Mouse (Mus musculus) thymus, postnatal 25 days (tissue): ENCODE measurements around the gene Dynlrb1.

ENCODE experiments used
- DNase-seq: peaks from one replicate; pipeline ENCODE4 v3.0.0; 2022

The Dynlrb1 gene

DNA sequence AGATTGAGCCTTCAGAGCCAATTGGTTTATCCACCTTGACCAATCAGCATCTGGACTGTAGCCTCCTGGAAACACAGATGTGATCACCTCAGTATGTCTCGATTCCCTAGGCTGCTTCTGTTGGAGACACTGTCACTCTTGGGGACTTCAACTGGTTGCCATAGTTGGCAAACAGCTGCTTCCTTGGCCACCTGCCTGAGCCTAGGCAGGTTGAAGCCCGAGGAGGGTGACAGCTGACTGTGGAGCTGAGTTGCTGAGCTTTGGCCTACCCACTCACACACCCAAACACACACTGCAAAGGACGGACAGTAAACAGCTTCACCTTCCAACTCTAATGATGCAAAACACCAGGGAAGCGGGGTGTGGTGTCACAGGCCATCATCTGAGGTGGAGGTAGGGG is 47.5 kb downstream of the Dynlrb1 start:
- DNase-seq: no peak

DNA sequence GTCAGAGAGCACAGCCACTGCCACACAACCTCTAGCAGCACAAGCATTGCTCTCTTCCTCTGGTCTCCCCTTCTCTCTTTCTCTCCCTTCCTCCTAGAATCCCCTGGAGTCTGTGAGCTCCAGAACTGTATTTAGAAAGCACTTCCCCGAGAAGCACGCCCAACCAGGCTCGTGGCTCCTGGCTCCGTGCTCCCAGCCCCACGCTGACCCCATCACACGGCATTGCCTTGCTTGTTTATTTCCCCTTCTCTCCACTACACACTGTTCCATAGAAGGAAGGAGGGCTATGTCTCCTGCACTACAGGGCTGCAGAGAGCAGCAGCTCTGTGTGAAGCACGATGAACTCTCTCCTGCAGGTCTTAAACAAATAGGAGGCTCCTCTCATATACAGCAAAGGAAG is 48.3 kb downstream of the Dynlrb1 start:
- DNase-seq: no peak

DNA sequence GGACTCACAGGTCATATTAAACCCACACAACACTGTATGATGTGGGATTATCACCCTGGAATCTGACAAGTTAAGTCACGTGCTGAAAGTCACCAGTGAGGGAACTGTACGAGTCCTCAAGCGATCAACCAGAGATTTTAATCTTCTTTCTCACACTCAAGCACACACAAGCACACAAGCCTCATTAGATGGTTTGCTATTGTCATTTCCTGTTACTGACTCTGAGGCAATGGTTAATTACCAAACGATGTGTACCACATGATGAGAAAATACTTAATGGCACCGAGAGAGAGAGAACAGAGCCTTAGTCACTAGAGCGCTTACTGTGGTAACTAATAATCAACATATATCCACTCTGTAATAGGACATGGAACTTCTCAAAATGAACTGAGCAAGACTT is 49.4 kb downstream of the Dynlrb1 start:
- no peak for DNase-seq

DNA sequence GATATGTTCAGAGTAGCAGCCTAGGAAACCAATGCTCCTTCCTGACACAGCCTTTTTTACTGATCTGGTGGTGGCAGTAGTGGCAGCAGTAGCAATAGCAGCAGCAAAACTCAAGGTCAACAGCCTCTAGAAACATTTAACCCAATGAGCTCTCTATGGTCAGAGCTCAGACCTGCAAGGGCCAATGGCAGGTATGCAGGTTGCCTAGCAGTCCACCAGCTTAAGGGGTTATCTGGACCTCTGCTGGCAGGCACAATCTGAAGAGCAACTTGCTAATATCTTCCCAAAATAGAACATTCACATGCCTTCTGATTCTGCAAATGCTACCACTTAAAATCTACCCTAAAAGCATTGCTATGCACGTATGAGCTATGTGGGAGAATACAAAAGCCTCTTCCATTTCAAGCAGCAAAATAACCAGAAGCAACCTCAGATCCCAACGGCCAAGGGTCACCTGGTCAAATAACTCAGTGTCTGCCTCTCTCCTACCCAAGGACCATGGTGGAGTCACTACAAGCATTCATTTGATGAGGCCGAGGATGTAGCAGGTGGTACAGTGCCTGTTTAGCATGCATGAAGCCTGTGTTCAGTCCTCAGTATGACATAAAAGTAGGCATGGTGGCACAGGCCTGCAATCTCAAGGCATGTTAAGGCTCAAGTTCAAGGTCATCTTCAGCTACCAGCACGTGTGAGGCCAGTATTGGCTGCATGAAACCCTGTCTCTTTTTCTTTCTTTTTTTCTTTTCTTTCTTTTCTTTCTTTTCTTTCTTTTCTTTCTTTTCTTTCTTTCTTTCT is 51.3 kb downstream of the Dynlrb1 start:
- no peak for DNase-seq

DNA sequence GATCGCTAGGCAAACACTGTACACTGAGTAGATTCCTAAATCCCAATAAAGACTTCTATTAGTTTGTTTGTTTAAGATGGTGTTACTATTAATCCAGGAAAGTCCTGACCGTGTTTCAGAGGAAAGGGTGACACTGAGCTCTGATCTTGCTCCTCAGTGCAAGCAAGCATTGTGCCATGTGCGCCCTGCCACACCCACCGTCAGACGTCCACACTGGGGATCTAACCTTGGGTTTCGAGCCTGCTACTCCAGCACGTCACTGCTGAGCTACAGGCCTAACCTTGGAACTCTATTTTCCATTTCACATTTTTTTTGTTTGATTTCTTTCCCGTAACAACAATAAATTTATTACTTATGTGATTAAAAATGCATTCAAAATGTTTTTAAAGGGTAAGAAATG is 53.7 kb downstream of the Dynlrb1 start:
- DNase-seq: no peak

DNA sequence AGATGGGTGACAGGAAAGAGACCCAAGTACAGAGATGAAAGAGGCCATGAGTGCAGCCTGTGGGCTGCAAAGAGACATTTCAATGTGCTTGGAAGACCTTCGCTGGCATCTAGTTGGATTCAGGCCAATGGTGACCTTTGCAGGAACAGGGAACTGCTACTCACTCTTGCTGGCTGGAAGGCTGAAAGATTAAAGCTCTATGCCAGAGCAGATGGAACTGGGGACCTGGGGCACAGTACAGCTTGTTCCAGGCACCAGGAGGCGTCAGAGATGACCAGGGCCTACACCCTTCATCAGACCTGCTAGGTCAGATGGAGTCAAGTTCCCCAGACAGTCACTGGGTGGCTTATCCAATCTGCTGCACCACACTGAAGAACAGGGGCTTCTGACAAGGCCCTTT is 57.0 kb downstream of the Dynlrb1 start:
- DNase-seq: no peak

DNA sequence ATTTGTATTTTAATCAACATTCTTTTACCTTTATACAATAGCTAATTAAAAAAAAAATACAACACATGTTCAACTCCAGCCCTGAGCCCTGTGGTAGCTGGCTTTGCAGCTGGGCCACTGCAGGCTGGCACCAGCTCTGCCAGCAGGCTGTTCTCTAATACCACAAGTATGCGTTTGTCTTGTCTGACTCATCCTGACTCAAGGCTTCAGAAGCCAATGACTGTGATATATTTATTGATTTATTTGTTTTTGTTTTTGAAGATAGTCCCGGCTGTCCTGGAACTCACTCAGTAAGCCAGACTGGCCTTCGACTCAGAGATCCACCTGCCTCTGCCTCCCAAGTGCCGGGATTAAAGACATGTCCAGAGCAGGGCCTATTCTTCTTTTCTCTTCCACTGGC is 57.6 kb downstream of the Dynlrb1 start:
- no peak for DNase-seq

DNA sequence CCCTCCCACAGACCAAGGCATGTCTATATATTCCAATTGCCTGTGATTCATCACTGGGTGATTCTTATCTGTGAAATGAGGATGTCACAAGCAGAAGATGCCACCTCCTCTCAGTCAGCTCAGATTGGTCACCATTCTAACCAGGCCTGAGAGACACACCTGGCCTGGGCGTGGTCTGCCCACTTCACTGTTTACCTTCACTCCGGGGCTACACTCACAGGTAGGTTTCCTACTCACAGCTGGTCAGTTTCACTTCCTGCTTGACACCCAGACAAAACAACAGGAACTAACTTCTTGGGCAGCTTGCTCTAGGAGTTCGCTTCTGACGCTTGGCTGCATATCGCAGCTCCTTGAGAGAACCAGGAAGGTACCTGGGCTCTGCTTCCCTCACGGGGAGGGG is 59.1 kb downstream of the Dynlrb1 start:
- no peak for DNase-seq

DNA sequence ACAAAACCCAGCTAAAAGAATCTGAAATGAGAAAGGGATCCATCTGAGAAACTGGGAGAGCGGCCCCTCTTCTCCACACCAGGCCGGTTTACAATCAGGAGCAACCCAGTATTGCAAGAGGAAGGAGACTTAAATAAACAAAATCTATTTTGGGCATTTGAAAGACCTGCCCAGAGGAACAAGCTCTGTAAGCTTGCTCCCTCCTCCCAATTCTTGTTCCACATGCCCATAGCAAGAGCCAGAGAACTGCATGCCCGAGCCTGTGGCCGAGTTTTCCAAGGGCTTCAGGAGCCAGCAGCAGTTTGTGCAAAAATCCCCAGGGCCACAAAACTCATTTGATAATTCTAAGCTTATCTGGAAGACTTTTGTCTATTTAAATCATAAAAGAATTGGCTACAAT is 63.2 kb downstream of the Dynlrb1 start:
- no peak for DNase-seq
